Mouse (Mus musculus): ENCODE measurements around the gene Camsap1. TPM values are rescaled to one million over a fixed set of nuclear protein-coding genes. Genes with fewer than 3 reads are reported as not detected.

Gene Camsap1
- polyA plus RNA-seq, 1 experiment = 12.2 TPM

- Histone ChIP-seq H3K79me3 (ENCODE audit: low read depth) (no peaks in the 10 kb centered on the region), H3ac (ENCODE audit: control insufficient read depth, insufficient read length, low read depth) (no peak overlapping the region), H3K27me3 (ENCODE audit: control insufficient read depth, insufficient read depth, insufficient read length) (peaks cover 15% of the 10 kb centered on the region), H3K79me2 (ENCODE audit: control insufficient read depth, insufficient read depth) (no peaks in the 10 kb centered on the region), H3K36me3 (ENCODE audit: control insufficient read depth, insufficient read depth) (no peaks in the 10 kb centered on the region), H3K4me3 (ENCODE audit: insufficient read depth, poor library complexity, severe bottlenecking) (no peak overlapping the region)
- TF ChIP-seq CEBPB (IDR thresholded peaks at IDR 0.05; ENCODE audit: low read depth) (no peak), USF1 (IDR thresholded peaks at IDR 0.05; ENCODE audit: low read depth) (no peak), MYOD1 (IDR thresholded peaks at IDR 0.05; ENCODE audit: control insufficient read depth, insufficient read length, low read depth) (no peak), CTCF (IDR thresholded peaks at IDR 0.05; ENCODE audit: control insufficient read depth, insufficient read depth, insufficient read length) (no peak), MYOG (IDR thresholded peaks at IDR 0.05; ENCODE audit: control insufficient read depth, extremely low read depth, insufficient read length) (no peak), MAX (IDR thresholded peaks at IDR 0.05) (no peak), FOSL1 (IDR thresholded peaks at IDR 0.05; ENCODE audit: insufficient read depth, low read length, poor library complexity, severe bottlenecking) (no peak)
These were observed 98.3 kb downstream of the Camsap1 start for GRCm38 (mm10) chr2:25884756-25885155.

GRCm38 (mm10) chr2:25882276-25882675 is 100.8 kb downstream of the Camsap1 start:
- H3K27me3 ChIP-seq (ENCODE audit: control insufficient read depth, insufficient read depth, insufficient read length) = peaks cover 29% of the 10 kb centered on the region
- H3K79me2 ChIP-seq (ENCODE audit: control insufficient read depth, insufficient read depth) = no peaks in the 10 kb centered on the region
- H3K79me3 ChIP-seq (ENCODE audit: low read depth) = no peaks in the 10 kb centered on the region
- H3K4me3 ChIP-seq (ENCODE audit: insufficient read depth, poor library complexity, severe bottlenecking) = no peak overlapping the region
- TF ChIP-seq CEBPB (IDR thresholded peaks at IDR 0.05; ENCODE audit: low read depth) (no peak), FOSL1 (IDR thresholded peaks at IDR 0.05; ENCODE audit: insufficient read depth, low read length, poor library complexity, severe bottlenecking) (no peak), USF1 (IDR thresholded peaks at IDR 0.05; ENCODE audit: low read depth) (no peak), MAX (IDR thresholded peaks at IDR 0.05) (no peak), MYOD1 (IDR thresholded peaks at IDR 0.05; ENCODE audit: control insufficient read depth, insufficient read length, low read depth) (no peak), CTCF (IDR thresholded peaks at IDR 0.05; ENCODE audit: control insufficient read depth, insufficient read depth, insufficient read length) (no peak), MYOG (IDR thresholded peaks at IDR 0.05; ENCODE audit: control insufficient read depth, extremely low read depth, insufficient read length) (no peak)
- H3K36me3 ChIP-seq (ENCODE audit: control insufficient read depth, insufficient read depth) = no peaks in the 10 kb centered on the region
- no peak overlapping the region for H3ac ChIP-seq (ENCODE audit: control insufficient read depth, insufficient read length, low read depth)

- Histone ChIP-seq H3K4me3 (ENCODE audit: insufficient read depth, poor library complexity, severe bottlenecking) (no peak overlapping the region), H3K27me3 (ENCODE audit: control insufficient read depth, insufficient read depth, insufficient read length) (peaks cover 33% of the 10 kb centered on the region), H3K79me2 (ENCODE audit: control insufficient read depth, insufficient read depth) (no peaks in the 10 kb centered on the region), H3ac (ENCODE audit: control insufficient read depth, insufficient read length, low read depth) (no peak overlapping the region), H3K36me3 (ENCODE audit: control insufficient read depth, insufficient read depth) (no peaks in the 10 kb centered on the region), H3K79me3 (ENCODE audit: low read depth) (no peaks in the 10 kb centered on the region)
- TF ChIP-seq FOSL1 (IDR thresholded peaks at IDR 0.05; ENCODE audit: insufficient read depth, low read length, poor library complexity, severe bottlenecking) (no peak), MYOG (IDR thresholded peaks at IDR 0.05; ENCODE audit: control insufficient read depth, extremely low read depth, insufficient read length) (no peak), MYOD1 (IDR thresholded peaks at IDR 0.05; ENCODE audit: control insufficient read depth, insufficient read length, low read depth) (no peak), MAX (IDR thresholded peaks at IDR 0.05) (no peak), CTCF (IDR thresholded peaks at IDR 0.05; ENCODE audit: control insufficient read depth, insufficient read depth, insufficient read length) (no peak), USF1 (IDR thresholded peaks at IDR 0.05; ENCODE audit: low read depth) (no peak), CEBPB (IDR thresholded peaks at IDR 0.05; ENCODE audit: low read depth) (no peak)
These were observed 104.0 kb downstream of the Camsap1 start for GRCm38 (mm10) chr2:25879061-25879460.

- TF ChIP-seq MAX (IDR thresholded peaks at IDR 0.05) (no peak), CEBPB (IDR thresholded peaks at IDR 0.05; ENCODE audit: low read depth) (no peak), USF1 (IDR thresholded peaks at IDR 0.05; ENCODE audit: low read depth) (no peak), CTCF (IDR thresholded peaks at IDR 0.05; ENCODE audit: control insufficient read depth, insufficient read depth, insufficient read length) (no peak), MYOD1 (IDR thresholded peaks at IDR 0.05; ENCODE audit: control insufficient read depth, insufficient read length, low read depth) (no peak), MYOG (IDR thresholded peaks at IDR 0.05; ENCODE audit: control insufficient read depth, extremely low read depth, insufficient read length) (no peak), FOSL1 (IDR thresholded peaks at IDR 0.05; ENCODE audit: insufficient read depth, low read length, poor library complexity, severe bottlenecking) (no peak)
- H3K79me3 ChIP-seq (ENCODE audit: low read depth) = no peaks in the 10 kb centered on the region
- no peaks in the 10 kb centered on the region for H3K79me2 ChIP-seq (ENCODE audit: control insufficient read depth, insufficient read depth)
- no peaks in the 10 kb centered on the region for H3K36me3 ChIP-seq (ENCODE audit: control insufficient read depth, insufficient read depth)
- no peak overlapping the region for H3ac ChIP-seq (ENCODE audit: control insufficient read depth, insufficient read length, low read depth)
- no peak overlapping the region for H3K4me3 ChIP-seq (ENCODE audit: insufficient read depth, poor library complexity, severe bottlenecking)
- H3K27me3 ChIP-seq (ENCODE audit: control insufficient read depth, insufficient read depth, insufficient read length) = peaks cover 33% of the 10 kb centered on the region
These were observed 104.6 kb downstream of the Camsap1 start for GRCm38 (mm10) chr2:25878516-25878915.

GRCm38 (mm10) chr2:25877736-25878268 is 105.3 kb downstream of the Camsap1 start:
- no peak for TF ChIP-seq FOSL1 (IDR thresholded peaks at IDR 0.05; ENCODE audit: insufficient read depth, low read length, poor library complexity, severe bottlenecking)
- no peak for TF ChIP-seq USF1 (IDR thresholded peaks at IDR 0.05; ENCODE audit: low read depth)
- TF ChIP-seq MYOG (IDR thresholded peaks at IDR 0.05; ENCODE audit: control insufficient read depth, extremely low read depth, insufficient read length) = no peak
- TF ChIP-seq MYOD1 (IDR thresholded peaks at IDR 0.05; ENCODE audit: control insufficient read depth, insufficient read length, low read depth) = no peak
- no peak for TF ChIP-seq CEBPB (IDR thresholded peaks at IDR 0.05; ENCODE audit: low read depth)
- no peak for TF ChIP-seq CTCF (IDR thresholded peaks at IDR 0.05; ENCODE audit: control insufficient read depth, insufficient read depth, insufficient read length)
- no peak for TF ChIP-seq MAX (IDR thresholded peaks at IDR 0.05)
- Histone ChIP-seq H3K36me3 (ENCODE audit: control insufficient read depth, insufficient read depth) (no peaks in the 10 kb centered on the region), H3K79me3 (ENCODE audit: low read depth) (no peaks in the 10 kb centered on the region), H3K79me2 (ENCODE audit: control insufficient read depth, insufficient read depth) (no peaks in the 10 kb centered on the region), H3K4me3 (ENCODE audit: insufficient read depth, poor library complexity, severe bottlenecking) (no peak overlapping the region), H3K27me3 (ENCODE audit: control insufficient read depth, insufficient read depth, insufficient read length) (peaks cover 33% of the 10 kb centered on the region), H3ac (ENCODE audit: control insufficient read depth, insufficient read length, low read depth) (no peak overlapping the region)

Measured in C2C12 (cell line).